Mouse (Mus musculus): ENCODE measurements around the gene Ppcdc.

DNA sequence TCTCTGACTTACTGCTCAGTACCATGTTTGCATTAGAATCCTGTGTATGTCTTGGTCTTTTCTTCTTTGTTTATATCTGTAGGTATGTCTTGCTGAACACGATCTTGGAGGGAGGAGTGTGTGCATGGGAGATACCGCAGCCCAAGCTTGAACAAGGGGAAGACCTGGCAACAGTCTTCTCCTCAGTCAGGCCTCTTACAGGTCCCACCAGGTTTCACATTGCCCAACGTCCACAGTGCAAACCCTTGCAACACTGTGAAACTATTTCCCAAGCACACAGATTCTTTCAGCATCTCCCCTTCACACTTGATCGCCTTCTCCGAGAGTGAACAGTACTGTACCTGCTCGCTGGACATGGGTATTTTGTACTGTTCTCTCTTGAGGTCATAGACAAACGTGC lies 47.9 kb upstream of the Ppcdc start:
- TF ChIP-seq CTCF (conservative IDR thresholded peaks at IDR 0.05 in 1 of 2, IDR thresholded peaks at IDR 0.05 in 1 of 2; ENCODE audit: low read depth in 2 of 2, low read length in 2 of 2) (no peak), POLR2A (IDR thresholded peaks at IDR 0.05; ENCODE audit: low read depth, low read length) (no peak), ETS1 (conservative IDR thresholded peaks at IDR 0.05; ENCODE audit: low read depth, low read length) (no peak), RAD21 (IDR thresholded peaks at IDR 0.05; ENCODE audit: low read depth, low read length) (no peak), BHLHE40 (IDR thresholded peaks at IDR 0.05; ENCODE audit: low read depth, low read length) (no peak), MXI1 (IDR thresholded peaks at IDR 0.05; ENCODE audit: low read depth, low read length) (no peak), UBTF (IDR thresholded peaks at IDR 0.05; ENCODE audit: low read depth, low read length) (no peak), E2F4 (IDR thresholded peaks at IDR 0.05; ENCODE audit: insufficient replicate concordance, low read depth, low read length) (no peak), RCOR1 (conservative IDR thresholded peaks at IDR 0.05; ENCODE audit: low read depth, low read length) (no peak), IRF4 (IDR thresholded peaks at IDR 0.05; ENCODE audit: low read depth, low read length) (no peak), ZC3H11A (IDR thresholded peaks at IDR 0.05; ENCODE audit: low read depth, low read length) (no peak)
